Mouse (Mus musculus) CH12F3 (cell line): ENCODE measurements around the gene Zdbf2.

Experiments used
- in situ Hi-C: fragments of 300-500 bp; cut with MboI; formaldehyde crosslinking; loops from 2 replicates; pipeline ENCODE4 v1.14.3; 2020; ENCODE audit warnings: low sequenced_read_pairs

Gene Zdbf2

DNA sequence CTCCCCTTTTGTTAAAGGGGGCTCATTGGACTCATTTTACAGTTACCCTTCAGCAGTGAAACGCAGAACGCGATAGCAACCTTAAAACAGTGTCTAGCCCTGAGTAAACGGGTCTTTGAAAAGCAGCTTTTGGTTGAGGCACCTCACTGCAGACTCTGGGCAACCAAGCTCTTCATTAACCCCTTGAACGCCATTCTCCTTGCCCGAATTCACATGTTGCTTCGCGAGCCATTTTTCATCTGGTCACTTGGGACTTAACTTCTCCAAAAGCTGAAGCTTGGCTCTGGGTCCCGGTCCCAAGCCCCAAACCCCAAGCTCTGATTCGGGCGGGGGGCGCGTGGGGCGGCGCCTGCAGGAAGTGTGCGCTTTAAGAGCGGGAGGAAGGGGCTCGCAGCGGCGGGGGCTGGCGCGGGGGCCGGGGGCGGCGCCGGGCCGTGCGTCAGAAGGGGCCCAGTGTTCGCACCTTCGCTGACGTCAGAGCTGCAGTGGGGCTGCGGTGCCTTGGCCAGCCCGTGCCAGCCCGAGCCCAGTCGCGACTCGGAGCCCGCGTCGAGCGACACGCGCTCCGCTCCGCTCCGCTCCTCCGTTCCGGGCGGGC, at the start of gene Zdbf2:
Zdbf2 (plus strand) TSS at position 525 of the 598 bp plus-strand sequence.
- in situ Hi-C loops: no loop called here

DNA sequence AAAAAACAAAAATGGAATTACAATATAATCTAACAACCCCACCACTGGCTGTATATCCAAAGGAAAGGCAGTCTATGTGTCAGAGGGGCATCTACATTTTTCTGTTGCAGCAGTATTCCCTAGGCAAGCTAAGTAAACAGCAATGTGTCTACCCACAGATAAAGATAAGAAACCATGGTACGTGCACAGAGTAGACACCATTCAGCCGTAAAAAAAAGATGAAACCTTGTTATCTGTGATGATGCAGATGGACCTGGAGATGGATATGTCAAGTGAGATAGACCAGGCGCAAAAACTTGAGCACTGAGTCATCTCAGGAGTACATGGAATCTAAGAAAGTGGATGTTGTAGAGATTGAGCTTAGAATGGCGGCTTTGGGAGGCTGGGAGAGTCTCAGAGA, 48.1 kb upstream of the Zdbf2 start:
- in situ Hi-C loops: no loop called here

DNA sequence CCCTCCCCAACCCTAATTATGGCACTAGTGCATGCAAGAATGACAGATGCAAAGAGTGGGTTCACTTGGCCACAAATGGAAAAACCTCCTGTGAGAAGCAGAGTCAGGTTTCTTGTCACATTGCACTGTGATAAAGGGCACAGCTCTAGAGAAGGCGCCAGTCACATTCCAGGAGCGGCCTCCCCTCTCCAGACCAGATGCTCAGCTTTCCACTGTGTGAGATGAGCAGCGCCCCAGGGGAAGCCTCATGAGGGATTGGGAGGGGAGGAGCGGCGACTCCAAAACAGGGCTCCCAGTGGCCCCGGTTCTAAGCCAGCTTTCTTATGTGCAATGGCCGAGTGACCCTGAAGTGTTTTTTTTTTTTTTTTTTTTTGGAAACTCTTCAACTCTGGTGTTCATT, 47.2 kb upstream of the Zdbf2 start:
- in situ Hi-C loops: no loop called here

DNA sequence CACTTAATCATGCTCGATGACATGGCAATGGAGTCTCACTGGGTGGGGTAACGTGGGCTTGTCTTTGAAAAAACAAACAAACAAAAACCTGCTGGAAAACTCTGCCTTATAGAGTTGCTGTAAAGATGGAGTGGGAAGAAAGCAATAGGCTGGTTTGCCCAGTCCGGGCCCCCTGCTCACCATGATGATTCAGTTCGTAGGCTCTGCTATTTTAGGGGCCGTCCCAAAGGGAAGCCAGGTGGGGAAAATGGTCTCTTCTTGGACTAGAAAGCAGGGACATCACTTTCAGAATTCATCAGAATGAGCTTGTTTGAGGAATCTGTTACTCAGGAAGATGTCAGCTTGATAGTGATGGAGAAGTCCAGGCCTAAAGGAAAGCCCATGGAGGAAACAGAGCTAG, 45.8 kb upstream of the Zdbf2 start:
- in situ Hi-C loops: no loop called here

DNA sequence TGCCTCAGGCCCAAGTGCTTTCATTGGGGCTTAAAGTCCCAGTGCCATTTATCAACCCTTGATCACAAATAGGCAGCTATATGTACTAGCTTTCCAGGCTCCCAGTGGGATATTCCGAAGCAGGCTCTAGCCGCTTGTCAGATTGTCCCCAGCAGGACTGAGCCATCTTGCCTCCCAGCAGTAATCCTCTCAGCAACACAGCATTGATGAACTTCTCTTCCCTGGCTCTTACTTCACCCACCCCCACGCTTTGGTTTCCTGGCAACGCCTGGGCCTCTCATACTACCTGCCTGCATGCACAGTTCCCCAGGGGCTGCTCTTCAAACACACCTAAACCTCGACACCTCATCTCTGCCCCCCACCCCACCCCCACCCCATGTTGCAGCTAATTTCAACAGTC, 35.7 kb upstream of the Zdbf2 start:
- in situ Hi-C loops: no loop called here

DNA sequence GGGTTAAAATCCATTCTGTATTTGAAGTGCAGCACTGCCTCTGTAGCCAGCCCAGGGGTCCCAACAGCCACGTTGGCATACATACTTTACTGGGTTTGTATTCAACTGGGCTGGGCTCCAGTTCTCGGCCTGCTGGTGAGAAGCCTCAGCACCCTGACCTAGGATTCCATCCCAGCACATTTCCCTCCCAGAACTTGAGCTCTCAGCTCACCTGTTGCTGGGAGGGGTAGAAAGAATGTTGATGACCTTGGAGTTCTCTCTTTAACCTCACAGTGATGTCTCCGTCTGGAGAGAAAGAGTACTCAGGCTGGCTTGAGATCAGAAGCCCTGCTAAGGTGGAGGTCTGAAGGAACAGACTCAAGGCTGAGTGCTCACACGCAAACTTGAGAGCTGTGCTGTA, 33.8 kb upstream of the Zdbf2 start:
- in situ Hi-C loops: no loop called here

DNA sequence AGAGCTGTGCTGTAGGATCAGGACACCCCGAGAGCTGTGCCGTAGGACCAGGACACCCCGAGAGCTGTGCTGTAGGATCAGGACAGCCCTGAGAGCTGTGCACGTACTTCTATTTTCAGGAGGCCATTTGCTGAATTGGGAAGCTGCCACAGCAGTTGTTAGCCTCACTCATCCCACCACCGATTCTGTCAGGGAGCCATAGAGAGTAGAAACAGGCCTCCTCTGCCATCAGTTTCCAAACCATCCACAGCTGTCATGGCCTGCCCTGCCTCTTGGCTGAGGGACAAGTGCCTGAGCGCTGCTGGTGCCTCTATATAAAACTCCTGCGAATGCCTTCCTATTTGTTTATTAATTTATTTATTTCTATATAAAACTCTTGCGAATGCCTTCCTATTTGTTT, 33.3 kb upstream of the Zdbf2 start:
- in situ Hi-C loops: no loop called here

DNA sequence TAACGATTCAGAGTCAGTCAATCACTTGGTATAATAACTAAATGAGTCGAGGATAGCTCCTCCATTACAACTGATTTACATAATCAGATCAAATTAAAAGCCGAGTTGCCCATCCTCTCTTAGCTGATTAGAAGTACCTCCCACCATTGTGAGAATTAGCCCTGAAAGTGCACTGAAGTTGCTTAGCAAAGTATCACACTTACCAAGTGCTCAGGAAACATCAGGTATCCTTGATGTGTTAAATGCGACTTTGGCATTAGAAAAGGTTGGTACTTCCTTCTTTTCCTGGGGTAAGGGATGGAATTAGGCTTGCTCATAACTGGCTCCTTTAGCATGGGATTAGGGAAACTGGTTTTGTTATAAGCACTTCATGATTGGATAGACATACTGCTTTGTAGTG, 29.2 kb upstream of the Zdbf2 start:
- in situ Hi-C loops: no loop called here

DNA sequence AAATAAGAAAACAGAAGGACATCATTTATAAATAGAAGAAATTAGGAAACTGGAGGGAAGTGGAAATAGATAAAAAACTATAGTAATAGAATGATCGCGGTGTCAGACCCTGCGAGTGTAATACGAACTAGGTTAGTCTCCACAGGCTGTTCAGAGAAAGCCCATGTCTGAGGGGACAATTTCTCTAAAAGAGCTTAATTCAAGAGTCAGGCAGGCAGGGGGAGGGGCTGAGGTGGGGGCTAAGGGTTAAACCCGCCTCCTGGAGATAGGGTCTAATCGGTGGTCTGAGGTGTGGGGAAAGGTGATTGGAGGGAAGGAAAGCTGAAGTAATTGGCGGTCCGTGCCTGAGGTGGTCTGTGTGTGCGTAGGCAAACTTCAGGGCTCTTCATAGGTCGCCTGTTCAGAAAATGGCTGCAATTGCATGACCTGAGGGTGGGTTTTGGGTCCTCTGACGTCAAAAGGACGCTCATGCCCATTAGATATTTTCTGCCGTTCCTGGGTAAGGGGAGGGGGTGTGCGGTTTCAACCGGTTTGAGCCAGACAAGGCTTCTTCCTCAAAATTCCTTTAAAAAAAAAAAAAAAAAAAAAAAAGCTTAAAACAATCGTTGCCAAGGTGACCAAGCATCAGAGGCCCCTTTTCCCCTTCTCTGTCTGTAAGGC, 26.1 kb upstream of the Zdbf2 start:
- in situ Hi-C loops: no loop called here

DNA sequence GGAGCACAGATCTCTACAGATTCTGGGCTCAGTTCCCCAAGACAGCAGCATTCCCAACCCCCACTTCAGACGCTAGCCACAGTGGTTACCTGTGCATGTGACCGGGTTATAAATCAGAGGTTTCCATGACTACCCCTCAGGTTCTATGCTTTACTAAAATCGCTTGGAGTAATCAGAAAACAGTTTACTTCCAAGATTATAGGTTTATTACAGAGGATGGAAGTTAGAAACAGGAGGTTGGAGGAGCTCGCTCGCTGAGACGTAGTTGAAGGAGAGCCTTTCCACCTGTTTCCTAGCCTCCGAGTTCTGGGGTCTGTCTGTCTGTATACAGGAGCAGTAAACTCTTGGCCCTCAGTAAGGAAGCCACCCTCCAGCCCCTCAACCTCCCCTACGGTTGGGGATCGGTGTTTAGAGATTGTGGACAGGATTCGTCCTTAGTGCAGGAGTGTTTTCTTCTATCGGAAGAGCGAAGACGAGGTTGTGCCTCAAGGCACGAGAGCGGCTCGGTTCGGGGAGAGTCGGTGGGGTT, 25.2 kb upstream of the Zdbf2 start:
- in situ Hi-C loops: no loop called here

DNA sequence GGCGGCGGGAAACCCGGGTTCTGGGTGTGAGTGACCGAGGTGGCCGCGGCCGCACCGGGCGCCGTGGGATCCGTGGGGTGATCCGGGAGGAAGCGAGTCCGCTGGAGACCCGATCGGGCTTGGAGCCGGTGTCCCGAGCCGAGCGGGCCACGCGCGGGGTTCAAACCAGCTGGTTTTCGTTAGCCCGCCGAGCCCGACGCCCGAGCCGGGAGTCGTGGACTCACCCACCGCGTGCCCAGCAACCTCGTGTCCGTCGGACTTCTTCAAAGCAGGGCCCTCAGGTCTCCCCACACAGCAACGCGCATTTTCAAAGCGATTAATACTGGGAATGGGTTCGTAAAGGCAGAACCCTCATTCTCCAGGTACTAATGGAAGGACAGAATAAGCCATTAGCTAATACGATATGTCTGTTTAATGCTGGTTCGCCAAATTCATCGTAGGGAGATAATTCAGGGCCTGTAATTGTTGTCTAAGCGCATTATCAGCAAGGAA, 24.7 kb upstream of the Zdbf2 start:
- in situ Hi-C loops: no loop called here

DNA sequence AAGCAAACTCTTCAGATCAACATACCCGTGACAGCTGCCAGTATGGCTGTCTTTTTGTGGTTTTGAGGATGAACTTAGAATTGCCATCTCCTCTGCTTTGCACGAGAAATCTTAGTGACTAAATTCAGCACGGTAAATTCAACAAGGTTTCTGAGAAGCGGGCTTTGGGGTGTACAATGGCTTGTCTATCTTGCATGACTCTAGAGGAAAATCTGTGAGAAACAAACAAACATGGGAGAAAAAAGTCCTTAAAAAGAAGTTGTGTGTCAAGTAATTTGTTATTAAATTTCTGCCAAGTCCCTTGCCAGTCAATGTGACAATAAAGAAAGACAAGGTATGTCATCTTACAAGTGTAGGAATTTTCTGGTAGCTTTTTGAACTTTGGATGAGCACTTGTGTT, 23.8 kb upstream of the Zdbf2 start:
- in situ Hi-C loops: no loop called here

DNA sequence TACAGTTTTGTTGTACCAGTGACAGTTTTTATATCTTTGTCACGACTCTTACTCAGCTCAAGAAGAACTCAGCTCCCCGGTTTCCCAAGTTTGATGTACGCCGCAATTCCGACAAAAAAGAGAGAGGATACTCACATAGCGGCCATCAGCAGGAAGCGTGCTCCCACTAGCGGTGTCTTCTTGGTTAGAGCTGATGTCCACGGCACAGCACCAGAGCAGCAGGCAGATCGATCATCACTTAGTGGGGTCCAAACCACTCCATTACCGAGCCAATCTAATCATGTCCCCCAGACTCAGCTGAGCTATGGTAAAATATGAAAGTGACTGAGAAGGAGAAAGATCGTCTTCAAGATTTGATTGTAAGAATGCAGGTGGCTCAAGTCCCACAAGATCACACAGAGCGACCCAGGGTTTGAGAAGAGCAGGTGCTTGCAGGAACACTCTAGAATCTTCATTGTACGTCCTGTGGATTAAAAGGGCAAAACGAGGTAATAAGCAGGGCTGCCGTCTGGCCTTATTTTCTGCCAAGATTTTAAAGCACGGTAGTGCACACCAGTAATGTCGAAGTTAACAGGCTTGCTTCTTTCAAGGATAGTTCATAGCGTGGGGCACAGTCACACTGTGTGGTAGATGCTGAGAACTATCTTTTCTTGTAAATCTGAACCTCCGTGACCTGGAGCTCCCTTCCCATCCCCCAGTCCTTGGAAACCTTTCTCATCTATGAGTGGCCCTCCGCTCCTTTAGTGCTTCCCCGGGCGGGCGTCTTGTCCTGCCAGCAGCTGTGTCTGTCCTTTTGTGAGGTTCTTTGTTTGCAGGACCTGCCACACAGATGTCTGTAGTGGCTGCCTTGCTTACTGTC, 20.5 kb upstream of the Zdbf2 start:
- in situ Hi-C loops: no loop called here

DNA sequence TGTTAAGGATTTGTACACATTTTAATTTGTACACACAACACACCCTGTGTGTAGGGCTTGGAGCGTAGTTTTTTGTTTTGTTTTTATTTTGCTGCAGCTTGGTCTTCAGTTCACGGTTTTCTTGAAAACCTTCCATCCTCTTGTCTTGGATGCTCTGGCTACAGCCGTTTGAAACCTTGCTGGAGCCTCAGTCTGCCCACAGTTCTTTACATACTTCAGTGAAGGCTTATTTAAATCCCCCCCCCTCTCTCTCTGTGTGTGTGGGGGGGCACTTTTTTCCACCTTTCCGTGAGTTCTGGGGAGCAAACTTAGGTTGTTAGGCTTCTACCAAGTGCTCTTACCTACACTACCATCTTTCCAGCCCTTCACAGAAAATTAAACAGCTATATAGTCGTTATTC, 19.8 kb upstream of the Zdbf2 start:
- in situ Hi-C loops: no loop called here

DNA sequence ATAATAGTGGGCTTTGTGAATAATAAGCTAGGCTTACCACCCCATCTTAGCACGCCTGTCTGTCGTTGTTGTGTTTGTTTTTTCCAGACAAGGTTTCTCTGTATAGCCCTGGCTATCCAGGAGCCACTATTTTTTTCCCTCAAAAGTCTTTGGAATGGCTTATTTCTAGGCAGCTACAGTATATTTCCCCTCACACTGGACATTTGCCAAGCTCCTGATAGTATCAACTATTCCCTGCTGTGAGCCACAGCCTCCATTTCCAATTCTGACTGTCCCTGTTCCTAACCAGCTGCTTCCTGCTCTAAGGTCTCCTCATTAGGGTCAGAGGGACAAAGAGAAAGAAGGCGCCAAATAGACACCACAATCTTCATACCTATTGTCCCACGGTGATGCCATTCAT, 18.0 kb upstream of the Zdbf2 start:
- in situ Hi-C loops: no loop called here

DNA sequence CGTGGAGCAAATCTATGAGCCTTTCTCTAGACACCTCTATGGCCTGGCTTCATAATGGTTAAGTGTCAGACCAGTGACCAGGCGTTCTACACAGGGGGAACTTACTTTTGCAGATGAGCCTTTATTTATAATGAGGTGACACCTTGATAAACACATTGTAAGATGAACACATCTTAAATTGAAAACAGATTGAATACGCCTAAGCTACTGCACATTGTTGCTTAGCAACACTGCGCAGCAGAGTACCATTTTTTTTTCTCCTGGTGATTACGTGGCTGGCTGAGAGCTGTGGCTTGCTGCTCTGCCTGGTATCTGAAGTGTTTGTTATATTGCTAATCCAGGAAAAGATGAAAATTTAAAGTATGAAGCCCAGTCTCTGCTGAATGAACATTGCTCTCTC, 17.0 kb upstream of the Zdbf2 start:
- in situ Hi-C loops: no loop called here

DNA sequence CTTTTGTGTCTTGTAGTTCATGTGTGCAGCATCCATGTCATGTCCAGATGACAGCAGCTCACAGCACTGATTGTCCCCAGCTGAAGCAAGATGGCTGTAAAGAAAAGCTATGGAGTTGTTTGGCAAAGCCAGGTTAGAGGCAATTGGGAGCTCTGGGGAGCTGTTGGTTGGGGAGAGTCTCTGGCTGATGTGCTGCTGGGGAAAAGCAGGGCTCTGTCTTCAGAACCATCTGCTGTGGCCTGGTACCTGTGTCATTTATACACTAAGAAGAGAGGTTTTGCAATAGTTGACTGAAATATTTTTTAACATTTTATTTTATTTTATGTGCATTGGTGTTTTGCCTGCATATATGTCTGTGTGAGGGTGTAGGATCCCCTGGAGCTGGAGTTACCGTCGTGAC, 14.6 kb upstream of the Zdbf2 start:
- in situ Hi-C loops: no loop called here

DNA sequence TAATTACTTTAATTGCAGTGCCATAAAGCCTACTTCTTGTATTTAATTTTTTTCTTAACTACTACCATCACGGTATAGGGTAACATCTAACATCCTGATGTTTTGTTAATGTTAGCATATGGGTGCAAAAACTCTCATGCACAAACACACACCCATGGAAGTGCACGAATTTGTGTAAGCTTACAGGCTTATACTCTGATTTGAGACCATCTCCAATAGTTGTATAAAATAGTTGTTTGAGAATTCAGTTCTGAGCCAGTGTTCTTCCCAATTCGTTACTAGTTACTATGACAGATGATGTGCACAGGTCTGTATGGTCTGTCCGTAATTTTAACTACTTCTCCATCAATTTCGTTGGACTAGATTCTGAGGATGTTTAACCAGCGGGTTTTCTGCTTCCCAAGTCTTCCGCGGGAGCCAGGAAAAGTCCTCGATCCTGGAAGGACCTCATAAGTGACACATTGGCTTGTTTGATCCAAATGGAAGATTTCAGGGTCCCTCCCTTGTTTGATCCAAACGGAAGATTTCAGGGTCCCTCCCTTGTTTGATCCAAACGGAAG, 13.7 kb upstream of the Zdbf2 start:
- in situ Hi-C loops: no loop called here

DNA sequence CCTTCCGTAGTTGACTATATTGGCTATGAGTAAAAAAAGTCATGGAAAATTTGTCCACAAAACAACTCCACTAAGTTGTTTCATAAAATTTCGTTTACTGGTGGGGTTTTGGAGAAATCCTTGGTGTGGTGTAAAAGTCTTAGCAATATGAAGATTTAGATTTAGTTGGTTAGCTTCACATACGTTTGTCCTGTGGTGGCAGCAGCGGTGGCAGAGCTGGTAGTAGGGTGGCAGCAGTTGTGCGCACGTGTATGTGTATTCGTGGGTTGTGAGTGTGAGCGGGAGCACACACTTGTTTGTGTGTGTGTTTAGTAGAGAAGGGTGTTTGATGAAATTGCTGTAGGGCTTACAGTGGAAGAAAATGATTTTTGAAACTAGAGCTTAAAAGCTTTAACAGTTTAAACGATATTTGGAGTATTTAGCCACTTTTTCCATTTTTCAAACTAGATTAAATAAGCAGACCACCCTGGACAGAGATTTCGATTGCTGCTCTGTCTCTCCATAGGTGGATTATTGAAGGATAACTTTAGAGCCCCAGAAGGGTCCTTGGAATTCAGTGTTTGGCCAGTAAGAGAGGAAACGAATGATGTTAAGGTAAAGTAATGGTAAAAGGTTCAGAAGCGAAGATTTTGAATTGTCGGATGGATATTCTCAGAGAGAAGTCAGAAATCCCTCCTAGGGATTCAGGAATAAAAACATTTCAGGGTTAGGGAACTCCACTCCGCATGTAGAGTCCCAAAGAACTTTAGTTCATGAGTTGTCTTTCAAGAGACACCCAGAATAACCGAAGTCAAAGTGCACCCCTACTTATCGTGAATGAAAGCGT, 12.9 kb upstream of the Zdbf2 start:
- in situ Hi-C loops: no loop called here

DNA sequence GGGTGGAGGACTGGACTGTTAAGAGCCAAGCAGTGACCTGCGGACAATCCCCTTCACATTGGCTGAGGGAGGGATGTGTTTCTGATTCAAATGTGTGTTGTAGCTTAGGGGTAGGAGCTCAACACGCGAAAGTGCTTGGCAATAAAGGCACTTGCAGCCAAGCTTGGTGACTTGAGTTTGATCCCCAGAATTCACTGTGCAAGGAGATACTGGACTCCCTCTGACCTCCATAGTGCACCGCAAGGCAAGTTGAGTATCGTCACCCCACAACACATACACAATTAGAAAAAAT, 12.4 kb upstream of the Zdbf2 start:
- in situ Hi-C loops: no loop called here
